Mouse (Mus musculus) embryo, embryonic 11.5 days (tissue): ENCODE data around the gene Nsun3.

Experiments
- DNase-seq: peaks from one replicate; pipeline ENCODE4 v3.0.0-alpha.2; 2012; ENCODE audit warnings: low read depth, low spot score

Gene Nsun3

GRCm38 (mm10) chr16:62786621-62787331 lies at the start of gene Nsun3:
Gene Nsun3, minus strand, starts transcription at chr16:62786818.
- DNase-seq: peak; percentile 95

GRCm38 (mm10) chr16:62834016-62834735 lies 47.6 kb upstream of the Nsun3 start:
- no peak for DNase-seq

- DNase-seq: no peak
Observed at GRCm38 (mm10) chr16:62832481-62832880, 45.9 kb upstream of the Nsun3 start.

- DNase-seq: no peak
Observed at GRCm38 (mm10) chr16:62832027-62832426, 45.4 kb upstream of the Nsun3 start.

- no peak for DNase-seq
Observed at GRCm38 (mm10) chr16:62826156-62827001, 39.8 kb upstream of the Nsun3 start.

GRCm38 (mm10) chr16:62822472-62822871 lies 35.9 kb upstream of the Nsun3 start:
- no peak for DNase-seq

GRCm38 (mm10) chr16:62814491-62814890 lies 27.9 kb upstream of the Nsun3 start, which contains the start of gene Stx19:
Gene Stx19, plus strand, starts transcription at chr16:62814676.
- no peak for DNase-seq

GRCm38 (mm10) chr16:62813790-62814189 lies 27.2 kb upstream of the Nsun3 start:
- no peak for DNase-seq

GRCm38 (mm10) chr16:62810855-62811254 lies 24.2 kb upstream of the Nsun3 start:
- DNase-seq: no peak

GRCm38 (mm10) chr16:62807249-62807979 lies 20.8 kb upstream of the Nsun3 start:
- no peak for DNase-seq

GRCm38 (mm10) chr16:62804621-62805020 lies 18.0 kb upstream of the Nsun3 start:
- no peak for DNase-seq

GRCm38 (mm10) chr16:62799839-62800238 lies 13.2 kb upstream of the Nsun3 start:
- no peak for DNase-seq

GRCm38 (mm10) chr16:62799426-62799825 lies 12.8 kb upstream of the Nsun3 start:
- DNase-seq: no peak

GRCm38 (mm10) chr16:62798808-62799207 lies 12.2 kb upstream of the Nsun3 start:
- no peak for DNase-seq

- no peak for DNase-seq
Observed at GRCm38 (mm10) chr16:62796608-62797007, 10.0 kb upstream of the Nsun3 start.

- no peak for DNase-seq
Observed at GRCm38 (mm10) chr16:62782229-62782628, 4.4 kb downstream of the Nsun3 start.

GRCm38 (mm10) chr16:62778282-62778681 lies 8.3 kb downstream of the Nsun3 start:
- DNase-seq: no peak

GRCm38 (mm10) chr16:62776034-62776433 lies 10.6 kb downstream of the Nsun3 start:
- DNase-seq: no peak

- no peak for DNase-seq
Observed at GRCm38 (mm10) chr16:62773462-62773861, 13.2 kb downstream of the Nsun3 start.

- DNase-seq: peak; percentile 23
Observed at GRCm38 (mm10) chr16:62758340-62758739, 28.3 kb downstream of the Nsun3 start.

- no peak for DNase-seq
Observed at GRCm38 (mm10) chr16:62755307-62755706, 31.3 kb downstream of the Nsun3 start.
